Comparison of ENCODE assay signal across 8 mouse cellular contexts in genomic region chr2:122610746-122611653, GRCm38 (mm10). TPM values are rescaled to one million over a fixed set of nuclear protein-coding genes. Genes with fewer than 3 reads are reported as not detected.
A peak's percentile ranks its signal among the peaks of the same experiment; 100 is the strongest.
DNase-seq lines count a peak whose midpoint lies in the region; ATAC-seq and TF ChIP-seq lines count a peak whose summit lies in the region.

Gene Gatm, minus strand, starts transcription at chr2:122611303.

- peak within 1 kb of the TSS; percentile 70 for H3K4me2 ChIP-seq in forebrain, postnatal 0 days (ENCODE audit: low read depth)
- H3K4me2 ChIP-seq in liver, postnatal 0 days (ENCODE audit: low read depth, low read length), result peak within 1 kb of the TSS; percentile 74
- peak within 1 kb of the TSS; percentile 86 for H3K4me2 ChIP-seq in neural tube, embryonic 12.5 days (replicated peaks)
- peak within 1 kb of the TSS; percentile 90 for H3K4me2 ChIP-seq in stomach, embryonic 16.5 days (ENCODE audit: low read depth, low read length)

- peak; percentile 99 for ATAC-seq in forebrain, postnatal 0 days
- ATAC-seq in liver, postnatal 0 days, result peak; percentile 96
- ATAC-seq in neural tube, embryonic 12.5 days (ENCODE audit: low FRiP score, low read depth), result peak; percentile 98
- ATAC-seq in stomach, embryonic 16.5 days (ENCODE audit: insufficient read depth, low FRiP score), result peak; percentile 92

- no peaks in the 10 kb centered on the region for H3K9me3 ChIP-seq in forebrain, postnatal 0 days (ENCODE audit: low read length)
- H3K9me3 ChIP-seq in liver, postnatal 0 days (ENCODE audit: low read length), result no peaks in the 10 kb centered on the region
- no peaks in the 10 kb centered on the region for H3K9me3 ChIP-seq in neural tube, embryonic 12.5 days
- no peaks in the 10 kb centered on the region for H3K9me3 ChIP-seq in stomach, embryonic 16.5 days (replicated peaks; ENCODE audit: control insufficient read depth, low read length)

- no peak within 1 kb of the TSS for H3K27ac ChIP-seq in forebrain, postnatal 0 days (ENCODE audit: low read depth, low read length)
- peak within 1 kb of the TSS; percentile 36; the same call in 1 of the 2 replicates for H3K27ac ChIP-seq in liver, postnatal 0 days (ENCODE audit: low read depth)
- no peak within 1 kb of the TSS for H3K27ac ChIP-seq in neural tube, embryonic 12.5 days
- no peak within 1 kb of the TSS for H3K27ac ChIP-seq in stomach, embryonic 16.5 days (ENCODE audit: low read length)

- intact Hi-C loops in heart, postnatal 25 days (cut with DNase I), result loop anchor here (5.0 kb wide), 1 partner anchor 39 kb away; no protein-coding TSS in a partner anchor

- no peaks in the 10 kb centered on the region for H3K27me3 ChIP-seq in forebrain, postnatal 0 days (ENCODE audit: insufficient read depth, low read length)
- peaks cover 6% of the 10 kb centered on the region; the same call in 1 of the 2 replicates for H3K27me3 ChIP-seq in liver, postnatal 0 days (ENCODE audit: insufficient read depth, low read length)
- H3K27me3 ChIP-seq in neural tube, embryonic 12.5 days (replicated peaks), result peaks cover 4% of the 10 kb centered on the region; the same call in 1 of the 2 replicates
- H3K27me3 ChIP-seq in stomach, embryonic 16.5 days (ENCODE audit: control insufficient read depth, insufficient read depth, low read length), result 0 out of 2 replicates have a peak, but pooled peaks cover 4% of the 10 kb centered on the region

- TF ChIP-seq CTCF in forebrain, postnatal 0 days (IDR thresholded peaks at IDR 0.05; ENCODE audit: low read depth), result no peak
- TF ChIP-seq CTCF in liver, postnatal 0 days (IDR thresholded peaks at IDR 0.05; ENCODE audit: low read depth), result no peak

- H3K4me3 ChIP-seq in forebrain, postnatal 0 days (ENCODE audit: low read depth, low read length), result peak within 1 kb of the TSS; percentile 55
- peak within 1 kb of the TSS; percentile 51 for H3K4me3 ChIP-seq in liver, postnatal 0 days (ENCODE audit: low read depth, low read length)
- peak within 1 kb of the TSS; percentile 51 for H3K4me3 ChIP-seq in neural tube, embryonic 12.5 days
- H3K4me3 ChIP-seq in stomach, embryonic 16.5 days (replicated peaks; ENCODE audit: low read length), result peak within 1 kb of the TSS; percentile 53

- no peaks in the 10 kb centered on the region; the same call in 1 of the 2 replicates for H3K4me1 ChIP-seq in forebrain, postnatal 0 days (ENCODE audit: insufficient read depth)
- peaks cover 5% of the 10 kb centered on the region for H3K4me1 ChIP-seq in liver, postnatal 0 days (ENCODE audit: insufficient read depth)
- H3K4me1 ChIP-seq in neural tube, embryonic 12.5 days, result no peaks in the 10 kb centered on the region
- H3K4me1 ChIP-seq in stomach, embryonic 16.5 days (ENCODE audit: control insufficient read depth, insufficient read depth, low read length), result peaks cover 3% of the 10 kb centered on the region; the same call in 1 of the 2 replicates

- peak; percentile 53 for DNase-seq in ES-CJ7 (ENCODE audit: low read depth, low spot score)
- DNase-seq in cerebellum, adult 8-10 months, result peak; percentile 78
- peak; percentile 87 for DNase-seq in forebrain, postnatal 0 days
- DNase-seq in heart, postnatal 25 days (ENCODE audit: low spot score), result peak; percentile 52
- DNase-seq in layer of hippocampus, adult 18-20 months (ENCODE audit: low spot score in 2 of 2), result peak; percentile 62 to 77
- DNase-seq in liver, postnatal 0 days, result peak; percentile 71

- peak within 1 kb of the TSS; percentile 70 for H3K9ac ChIP-seq in forebrain, postnatal 0 days
- H3K9ac ChIP-seq in liver, postnatal 0 days (replicated peaks), result no peak within 1 kb of the TSS; the same call in 1 of the 2 replicates
- peak within 1 kb of the TSS; percentile 62 for H3K9ac ChIP-seq in neural tube, embryonic 12.5 days
- H3K9ac ChIP-seq in stomach, embryonic 16.5 days (ENCODE audit: low read length), result peak within 1 kb of the TSS; percentile 72

- no peak for TF ChIP-seq EP300 in liver, postnatal 0 days (IDR thresholded peaks at IDR 0.05; ENCODE audit: low read depth)

- WGBS in forebrain, postnatal 0 days, result 4% methylated on average over 48 of the region's 48 CpGs
- WGBS in liver, postnatal 0 days (ENCODE audit: insufficient replicate concordance), result 3% methylated on average over 48 of the region's 48 CpGs
- WGBS in neural tube, embryonic 12.5 days, result 3% methylated on average over 48 of the region's 48 CpGs
- WGBS in stomach, embryonic 16.5 days, result 3% methylated on average over 48 of the region's 48 CpGs

- H3K36me3 ChIP-seq in forebrain, postnatal 0 days (ENCODE audit: insufficient read depth), result no peaks in the 10 kb centered on the region
- H3K36me3 ChIP-seq in liver, postnatal 0 days (replicated peaks; ENCODE audit: insufficient read depth, low read length), result no peaks in the 10 kb centered on the region
- no peaks in the 10 kb centered on the region for H3K36me3 ChIP-seq in neural tube, embryonic 12.5 days
- no peaks in the 10 kb centered on the region for H3K36me3 ChIP-seq in stomach, embryonic 16.5 days (ENCODE audit: control insufficient read depth, insufficient read depth, low read length)

RNA-seq across cellular contexts. Expression of gene Gatm, which starts in this region (rescaled TPM):
- total RNA-seq in forebrain, postnatal 0 days (2014; rRNA removed), result 47.6 and 48.2 TPM in 2 replicates
- polyA plus RNA-seq in forebrain, postnatal 0 days (2015; fragmentation: Nextera tagmentation; extraction: Ambion mirVana), result 53.0 and 59.7 TPM in 2 replicates
- total RNA-seq in heart, postnatal 25 days (2021), result 1 to 10 TPM; 4.4 to 4.8 TPM
- 10 to 100 TPM; 85.0 TPM for total RNA-seq in layer of hippocampus, adult 18-20 months (2021)
- 28.0 and 30.6 TPM in 2 replicates for polyA plus RNA-seq in liver, postnatal 0 days (2015; fragmentation: Nextera tagmentation; extraction: Ambion mirVana)
- polyA plus RNA-seq in neural tube, embryonic 12.5 days (2016; fragmentation: Nextera tagmentation; extraction: Ambion mirVana), result 19.1 and 21.6 TPM in 2 replicates
- polyA plus RNA-seq in stomach, embryonic 16.5 days (2015; fragmentation: Nextera tagmentation; extraction: Ambion mirVana), result 22.5 and 47.0 TPM in 2 replicates
